Mouse (Mus musculus) erythroblast, embryonic 14.5 days (primary cell): ENCODE results near the gene Ptpru. TPM values are rescaled to one million over a fixed set of nuclear protein-coding genes. Genes with fewer than 3 reads are reported as not detected.

Source experiments
- H3K27me3 ChIP-seq: 2 replicates; pipeline ENCODE4 v1.6.1; 2012; ENCODE audit warnings: inconsistent platforms; ENCODE audit not compliant: control insufficient read depth
- H3K36me3 ChIP-seq: 2 replicates; pipeline ENCODE4 v1.6.1; 2012; ENCODE audit warnings: mild to moderate bottlenecking, inconsistent platforms; ENCODE audit not compliant: control insufficient read depth
- H3K4me1 ChIP-seq: 2 replicates; pipeline ENCODE4 v1.6.1; 2012; ENCODE audit warnings: inconsistent platforms; ENCODE audit not compliant: control insufficient read depth
- H3K4me3 ChIP-seq: replicated peaks from 2 replicates; pipeline ENCODE3; 2012; ENCODE audit warnings: moderate library complexity, mild to moderate bottlenecking, inconsistent platforms
- H3K9me3 ChIP-seq: 2 replicates; pipeline ENCODE4 v1.6.1; 2012; ENCODE audit warnings: low read length, inconsistent platforms, mixed read lengths; ENCODE audit not compliant: control insufficient read depth
- GATA1 ChIP-seq: IDR thresholded peaks from 2 replicates; pipeline ENCODE4 v1.6.1; 2012; ENCODE audit warnings: low read length, inconsistent platforms, mixed read lengths
- TAL1 ChIP-seq: IDR thresholded peaks from 3 replicates; pipeline ENCODE4 v1.6.1; 2012; ENCODE audit warnings: low read length, inconsistent platforms, mixed read lengths
- polyA plus RNA-seq: library from polyadenylated mRNA; stranded (reverse); fragments of >175 nt; gene quantifications from 2 replicates; pipeline ENCODE4 v1.2.3, GENCODE M21; 2012

Ptpru gene
- polyA plus RNA-seq, 1 experiment: 0.55 TPM

DNA sequence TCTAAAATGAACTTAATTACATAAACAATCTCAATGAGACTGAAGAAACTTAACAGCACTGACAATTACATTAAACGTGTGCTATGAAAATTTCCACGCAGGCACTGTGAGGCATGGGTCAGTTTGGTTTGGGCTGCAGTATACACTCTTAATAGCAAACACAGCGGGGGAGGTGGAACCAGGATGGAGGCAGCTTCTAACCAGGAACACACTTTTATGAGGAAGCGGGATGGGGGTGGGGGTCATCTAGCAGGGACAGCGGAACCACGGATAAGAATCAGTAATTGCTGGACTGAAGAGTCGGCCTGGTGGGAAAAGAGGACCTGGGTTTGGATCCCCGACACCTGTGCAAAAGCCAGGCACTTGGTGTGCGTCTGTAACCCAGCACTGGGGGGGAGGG, 34.2 kb downstream of the Ptpru start:
- H3K4me1 ChIP-seq: peaks cover 7% of the 10 kb centered on the region

DNA sequence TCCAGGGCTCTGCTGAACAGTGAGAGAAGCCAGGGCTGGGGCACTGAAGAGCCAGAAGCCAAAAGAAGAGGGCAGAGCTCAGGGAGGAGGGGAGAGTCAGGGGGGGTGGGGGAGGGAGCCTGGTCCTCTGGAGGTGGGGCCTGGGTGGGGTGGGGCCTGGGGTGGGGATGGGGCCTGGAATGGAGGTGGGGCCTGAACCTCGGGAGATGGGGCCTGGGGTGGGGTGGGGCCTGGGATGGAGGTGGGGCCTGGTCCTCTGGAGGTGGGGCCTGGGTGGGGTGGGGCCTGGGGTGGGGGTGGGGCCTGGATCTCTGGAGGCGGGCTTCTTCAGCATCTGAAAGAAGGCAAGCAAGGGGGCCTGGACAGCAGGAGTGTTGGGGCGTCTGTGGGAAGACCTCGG, 39.1 kb downstream of the Ptpru start:
- no peaks in the 10 kb centered on the region for H3K9me3 ChIP-seq
- H3K4me3 ChIP-seq: no peak overlapping the region
- no peaks in the 10 kb centered on the region for H3K27me3 ChIP-seq
- H3K4me1 ChIP-seq: peaks cover 5% of the 10 kb centered on the region
- TF ChIP-seq TAL1 (no peak), GATA1 (no peak)
- H3K36me3 ChIP-seq: peaks cover 4% of the 10 kb centered on the region

More for the DNA sequence above, 34.2 kb downstream of the Ptpru start:
- H3K27me3 ChIP-seq: no peaks in the 10 kb centered on the region
- TF ChIP-seq GATA1: no peak
- no peak for TF ChIP-seq TAL1
- H3K9me3 ChIP-seq: no peaks in the 10 kb centered on the region
- H3K36me3 ChIP-seq: peaks cover 4% of the 10 kb centered on the region
- H3K4me3 ChIP-seq: no peak overlapping the region

- peaks cover 5% of the 10 kb centered on the region for H3K4me1 ChIP-seq
- H3K27me3 ChIP-seq: no peaks in the 10 kb centered on the region
- H3K9me3 ChIP-seq: no peaks in the 10 kb centered on the region
- peaks cover under 1% of the 10 kb centered on the region; the same call in 1 of the 2 replicates for H3K36me3 ChIP-seq
- TF ChIP-seq GATA1 (no peak), TAL1 (no peak)
- H3K4me3 ChIP-seq: no peak overlapping the region
These were observed 40.2 kb downstream of the Ptpru start for GRCm38 (mm10) chr4:131797920-131798319.

DNA sequence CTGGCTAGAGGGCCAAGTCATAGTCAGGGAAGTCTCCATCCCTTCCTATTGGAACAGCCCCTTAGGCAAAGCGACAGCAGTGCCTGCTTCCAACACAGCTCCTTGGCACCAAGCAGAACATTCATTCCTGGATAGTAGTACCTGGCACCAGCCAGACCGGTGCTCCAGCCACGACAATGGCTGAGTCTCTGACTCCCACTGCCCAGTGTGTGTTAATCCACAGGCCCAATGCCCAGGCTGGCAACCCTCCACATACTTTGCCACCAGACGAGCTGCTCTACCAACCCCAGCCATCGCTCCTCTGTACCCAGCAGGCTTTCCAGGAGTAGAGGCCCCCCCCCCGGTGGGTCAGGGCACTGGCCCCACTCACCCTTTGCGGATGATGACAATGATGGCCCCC, 40.6 kb downstream of the Ptpru start:
- Histone ChIP-seq H3K36me3 (no peaks in the 10 kb centered on the region), H3K4me3 (no peak overlapping the region), H3K4me1 (peaks cover 5% of the 10 kb centered on the region), H3K27me3 (no peaks in the 10 kb centered on the region), H3K9me3 (no peaks in the 10 kb centered on the region)
- no peak for TF ChIP-seq TAL1
- TF ChIP-seq GATA1: no peak

DNA sequence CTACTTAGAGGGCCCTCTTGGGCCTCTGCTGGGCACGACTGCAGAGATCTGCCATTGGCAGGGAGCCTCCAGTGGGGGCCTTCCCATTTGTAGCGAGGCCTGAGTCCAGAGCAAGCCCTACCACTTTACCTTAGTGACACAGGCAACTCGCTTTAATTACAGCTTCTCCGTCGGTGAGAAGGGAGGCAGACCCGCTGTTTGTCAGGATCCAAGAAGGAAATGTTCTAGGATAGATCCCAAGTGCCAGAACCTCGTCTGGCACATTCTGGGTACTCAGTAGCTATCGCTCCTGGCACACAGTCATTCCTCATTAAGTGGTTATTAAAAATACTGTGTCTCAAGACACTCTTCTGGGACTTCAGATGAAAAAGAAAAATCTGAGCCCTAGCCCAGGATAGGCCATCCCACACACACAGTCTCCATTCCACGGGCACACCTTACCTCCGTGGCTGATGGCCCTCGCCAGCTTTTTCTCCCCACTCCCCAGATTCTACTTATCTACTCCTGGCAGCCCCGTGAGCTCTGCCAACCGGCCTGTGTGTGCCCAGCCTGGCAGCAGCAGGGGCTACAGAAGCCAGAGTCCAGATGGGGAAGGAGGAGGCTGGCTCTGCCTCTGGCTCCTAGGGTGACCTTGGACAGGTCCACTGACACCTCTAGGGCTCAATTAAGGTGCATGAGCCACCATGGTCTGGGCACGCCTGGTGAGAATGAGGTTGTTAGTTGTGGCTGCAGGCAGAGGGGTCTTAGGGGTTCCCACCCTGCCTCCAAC, 41.6 kb downstream of the Ptpru start:
- Histone ChIP-seq H3K27me3 (no peaks in the 10 kb centered on the region), H3K9me3 (no peaks in the 10 kb centered on the region), H3K36me3 (no peaks in the 10 kb centered on the region), H3K4me1 (peaks cover 5% of the 10 kb centered on the region), H3K4me3 (no peak overlapping the region)
- TF ChIP-seq GATA1: no peak
- TF ChIP-seq TAL1: no peak

DNA sequence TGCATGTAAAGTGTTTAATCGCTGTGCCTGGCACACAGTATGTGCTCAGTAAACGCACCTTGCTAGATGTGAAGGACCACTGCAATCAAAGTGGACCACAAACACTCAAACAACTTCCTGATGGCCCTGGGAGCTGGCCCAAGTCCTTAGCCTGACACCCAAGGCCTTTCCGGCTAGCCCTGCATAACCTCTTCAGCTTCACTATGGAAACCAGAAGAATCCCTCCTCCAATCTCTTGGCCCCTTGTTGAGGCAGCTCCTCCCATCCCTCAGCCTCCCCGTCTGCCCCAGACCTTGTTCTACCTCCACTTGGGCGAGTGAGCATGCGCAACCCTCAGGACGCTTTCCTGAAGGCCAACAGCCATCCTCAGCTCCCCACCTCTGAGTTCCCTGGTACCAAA, 51.3 kb downstream of the Ptpru start:
- H3K4me3 ChIP-seq: no peak overlapping the region
- H3K27me3 ChIP-seq: no peaks in the 10 kb centered on the region
- H3K9me3 ChIP-seq: no peaks in the 10 kb centered on the region
- H3K36me3 ChIP-seq: no peaks in the 10 kb centered on the region
- TF ChIP-seq TAL1 (no peak), GATA1 (no peak)
- H3K4me1 ChIP-seq: no peaks in the 10 kb centered on the region

DNA sequence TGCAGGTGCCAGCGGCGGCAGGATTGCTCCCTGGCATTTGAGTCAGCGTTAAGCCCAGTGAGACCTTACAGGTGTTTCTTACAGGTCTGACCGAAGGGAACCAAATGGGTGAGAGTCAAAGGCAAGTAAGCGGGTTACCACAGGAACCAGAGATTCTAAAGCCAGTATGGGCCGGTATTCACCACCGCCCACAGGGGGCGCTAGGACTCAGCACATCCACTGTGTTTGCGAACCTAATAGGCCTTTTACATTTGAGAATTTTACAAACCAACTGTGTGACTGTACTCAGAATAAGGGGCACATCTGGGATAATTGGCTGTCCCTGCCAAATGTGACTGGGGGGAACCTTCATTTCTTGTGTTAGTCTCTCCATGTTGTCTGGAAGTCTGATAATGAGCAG, 54.1 kb downstream of the Ptpru start:
- Histone ChIP-seq H3K4me1 (no peaks in the 10 kb centered on the region), H3K27me3 (no peaks in the 10 kb centered on the region), H3K9me3 (no peaks in the 10 kb centered on the region), H3K4me3 (no peak overlapping the region), H3K36me3 (no peaks in the 10 kb centered on the region)
- TF ChIP-seq TAL1 (no peak), GATA1 (no peak)

- no peak overlapping the region for H3K4me3 ChIP-seq
- no peaks in the 10 kb centered on the region for H3K36me3 ChIP-seq
- H3K27me3 ChIP-seq: no peaks in the 10 kb centered on the region
- no peaks in the 10 kb centered on the region for H3K9me3 ChIP-seq
- no peaks in the 10 kb centered on the region for H3K4me1 ChIP-seq
- TF ChIP-seq GATA1 (no peak), TAL1 (no peak)
These were observed 57.1 kb downstream of the Ptpru start for GRCm38 (mm10) chr4:131781023-131781422.

DNA sequence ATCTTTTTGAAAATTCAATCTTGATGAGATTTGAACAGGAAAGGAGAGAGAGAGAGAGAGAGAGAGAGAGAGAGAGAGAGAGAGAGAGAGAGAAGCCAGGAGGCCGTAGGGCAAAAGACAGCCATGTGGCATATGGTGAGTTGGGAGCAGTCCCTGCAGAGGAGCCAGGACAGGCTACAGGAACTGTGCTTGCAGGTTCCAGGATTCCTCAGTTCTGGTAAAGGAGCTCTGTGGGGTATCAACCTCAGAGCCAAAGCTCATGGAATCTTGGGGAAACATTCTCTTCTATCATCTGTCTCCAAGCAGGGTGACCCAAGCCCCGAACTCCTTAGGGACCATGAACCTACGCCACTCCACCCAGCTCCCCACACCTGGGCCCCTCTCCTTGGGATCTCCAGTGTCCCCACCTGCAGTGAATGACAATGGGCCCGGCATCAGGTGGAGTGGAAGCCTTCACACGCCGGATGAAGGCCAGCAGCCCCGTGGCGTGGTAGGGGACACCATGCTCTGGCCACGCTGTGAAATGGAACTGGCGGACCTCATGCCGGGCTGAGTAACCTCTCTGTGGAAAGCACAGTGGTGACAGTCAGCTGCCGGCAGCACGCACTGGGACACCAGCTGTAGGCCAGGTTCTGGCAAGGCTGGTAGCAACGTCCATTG, 59.3 kb downstream of the Ptpru start:
- Histone ChIP-seq H3K9me3 (no peaks in the 10 kb centered on the region), H3K4me3 (no peak overlapping the region), H3K4me1 (no peaks in the 10 kb centered on the region), H3K36me3 (no peaks in the 10 kb centered on the region), H3K27me3 (no peaks in the 10 kb centered on the region)
- TF ChIP-seq TAL1: no peak
- no peak for TF ChIP-seq GATA1
